Mouse (Mus musculus) hindbrain, embryonic 15.5 days (tissue): ENCODE results near the gene Wfikkn2. TPM values are rescaled to one million over a fixed set of nuclear protein-coding genes. Genes with fewer than 3 reads are reported as not detected.

ENCODE experiments used
- ATAC-seq: fragments of 200-750 bp; cut with Nextera tagmentation; 2 replicates; pipeline ENCODE4 v1.8.0; 2017; ENCODE audit warnings: low read depth, moderate number of reproducible peaks, moderate TSS enrichment; ENCODE audit not compliant: low FRiP score
- H3K27ac ChIP-seq: fragments of 300-500 bp; sonication (generic); replicated peaks from 2 replicates; pipeline ENCODE4 v1.5.1; 2015; ENCODE audit warnings: mild to moderate bottlenecking, inconsistent platforms
- H3K27me3 ChIP-seq: fragments of 300-500 bp; sonication (generic); 2 replicates; pipeline ENCODE4 v1.6.1; 2015; ENCODE audit warnings: control low read depth, inconsistent platforms
- H3K36me3 ChIP-seq: fragments of 300-500 bp; sonication (generic); 2 replicates; pipeline ENCODE4 v1.6.1; 2015; ENCODE audit warnings: control low read depth, inconsistent platforms
- H3K4me1 ChIP-seq: fragments of 300-500 bp; sonication (generic); replicated peaks from 2 replicates; pipeline ENCODE4 v1.6.1; 2015; ENCODE audit warnings: control low read depth, inconsistent platforms
- H3K4me2 ChIP-seq: fragments of 300-500 bp; sonication (generic); 2 replicates; pipeline ENCODE4 v1.6.1; 2015; ENCODE audit warnings: moderate library complexity, mild to moderate bottlenecking, inconsistent platforms
- H3K4me3 ChIP-seq: fragments of 300-500 bp; sonication (generic); 2 replicates; pipeline ENCODE4 v1.5.1; 2015; ENCODE audit warnings: mild to moderate bottlenecking, inconsistent platforms
- H3K9ac ChIP-seq: fragments of 300-500 bp; sonication (generic); 2 replicates; pipeline ENCODE4 v1.6.1; 2015; ENCODE audit warnings: inconsistent platforms
- H3K9me3 ChIP-seq: fragments of 300-500 bp; sonication (generic); 2 replicates; pipeline ENCODE4 v1.6.1; 2016; ENCODE audit warnings: control low read depth, inconsistent platforms
- WGBS: fragments of 180-500 bp; shearing (Covaris S2); methylation state at CpG from one replicate; pipeline ENCODE4 v1.1.7; 2015; 5-methylcytosine and 5-hydroxymethylcytosine counted together
- polyA plus RNA-seq: library from polyadenylated mRNA; unstranded; fragments of >200 nt; fragmentation: Nextera tagmentation; extraction: Ambion mirVana; gene quantifications from 2 replicates; pipeline ENCODE4 v1.2.1, GENCODE M21; 2015

Gene Wfikkn2
- polyA plus RNA-seq, 1 experiment from 2014 or later: 7.9 TPM

GRCm38 (mm10) chr11:94212997-94213396 lies 32.8 kb downstream of the Wfikkn2 start:
- Histone ChIP-seq H3K27me3 (no peaks in the 10 kb centered on the region), H3K36me3 (peaks cover 12% of the 10 kb centered on the region), H3K4me3 (peak overlapping the region; percentile 68), H3K4me1 (peaks cover 41% of the 10 kb centered on the region), H3K9me3 (no peaks in the 10 kb centered on the region), H3K4me2 (peak overlapping the region; percentile 62), H3K27ac (no peak overlapping the region; the same call in 1 of the 2 replicates), H3K9ac (peak overlapping the region; percentile 97; the same call in 1 of the 2 replicates)
- WGBS: 53% methylated on average over 4 of the region's 4 CpGs
- ATAC-seq: no peak

DNA sequence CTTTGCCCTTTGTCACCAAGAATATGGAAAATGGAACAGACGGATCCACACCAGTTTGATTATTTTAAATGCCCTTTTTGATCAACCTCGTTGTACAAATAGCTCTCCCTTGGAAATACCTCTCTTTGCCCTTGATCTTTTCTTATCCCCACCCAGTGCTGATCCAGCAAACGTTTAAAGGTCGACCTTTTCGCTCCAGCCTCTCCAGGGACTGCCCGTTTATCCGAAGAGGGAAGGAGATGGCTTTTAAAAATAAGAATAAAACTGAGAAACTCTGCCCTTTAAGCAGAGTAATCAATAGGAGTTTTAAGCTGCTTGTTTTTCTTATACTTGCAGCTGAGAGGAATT lies 33.3 kb downstream of the Wfikkn2 start:
- Histone ChIP-seq H3K4me3 (peak overlapping the region; percentile 68), H3K9me3 (no peaks in the 10 kb centered on the region), H3K27ac (peak overlapping the region; percentile 93), H3K4me1 (peaks cover 41% of the 10 kb centered on the region), H3K9ac (peak overlapping the region; percentile 97), H3K27me3 (no peaks in the 10 kb centered on the region), H3K4me2 (peak overlapping the region; percentile 62), H3K36me3 (peaks cover 12% of the 10 kb centered on the region)
- no peak for ATAC-seq
- 0% methylated on average over 7 of the region's 7 CpGs for WGBS

DNA sequence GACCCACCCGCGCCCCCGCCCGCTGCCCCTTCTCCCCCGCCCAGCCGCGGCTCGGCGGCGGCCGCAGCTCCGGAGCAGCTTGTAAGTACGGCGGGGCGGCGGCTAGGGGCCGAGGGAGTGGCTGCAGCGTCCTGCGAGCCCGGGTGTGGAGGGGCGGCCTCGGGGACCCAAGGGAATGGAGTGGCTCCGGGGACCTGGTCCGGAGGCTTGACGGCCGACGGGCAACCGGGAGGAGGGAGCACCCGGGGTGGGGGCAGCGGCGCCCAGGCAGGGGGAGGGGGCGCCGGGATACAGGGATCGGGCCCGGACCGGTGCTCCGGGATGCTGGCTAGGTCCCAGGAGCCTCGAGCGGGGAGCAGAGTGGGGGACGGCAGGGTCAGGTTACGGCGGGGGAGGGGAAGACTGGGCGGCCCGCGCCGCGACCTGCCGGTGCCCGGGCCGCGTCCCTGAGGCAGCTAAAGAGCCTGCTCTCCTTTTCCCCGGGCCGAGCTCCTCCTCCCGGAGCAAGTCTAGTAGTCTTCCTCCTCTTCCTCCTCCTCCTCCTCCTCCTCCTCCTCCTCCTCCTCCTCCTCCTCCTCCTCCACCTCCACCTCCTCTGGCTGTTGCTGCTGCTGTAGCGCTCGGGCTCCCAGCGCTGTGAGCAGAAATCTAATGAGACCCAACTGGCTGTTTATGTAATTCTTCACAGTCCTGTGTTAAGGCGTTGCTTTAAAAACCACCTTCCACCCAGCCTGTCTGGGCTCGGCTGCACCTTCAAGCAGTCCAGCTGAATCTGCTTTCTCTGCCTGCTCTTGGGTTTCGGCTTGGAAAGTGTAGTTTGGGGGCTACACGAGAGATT lies 33.9 kb downstream of the Wfikkn2 start:
- Histone ChIP-seq H3K27ac (peak overlapping the region; percentile 93), H3K4me2 (peak overlapping the region; percentile 62), H3K27me3 (no peaks in the 10 kb centered on the region), H3K4me3 (peak overlapping the region; percentile 68), H3K9ac (peak overlapping the region; percentile 97), H3K9me3 (no peaks in the 10 kb centered on the region), H3K4me1 (peaks cover 41% of the 10 kb centered on the region), H3K36me3 (peaks cover 12% of the 10 kb centered on the region)
- ATAC-seq: peak; percentile 4; the same call in 1 of the 2 replicates
- under 1% methylated on average over 32 of the region's 61 CpGs for WGBS

- ATAC-seq: peak; percentile 98
- 0% methylated on average over 16 of the region's 55 CpGs for WGBS
These were observed 34.6 kb downstream of the Wfikkn2 start, which contains the start of gene Tob1 for GRCm38 (mm10) chr11:94211124-94211603. Gene Tob1, plus strand, starts transcription at chr11:94211454.

DNA sequence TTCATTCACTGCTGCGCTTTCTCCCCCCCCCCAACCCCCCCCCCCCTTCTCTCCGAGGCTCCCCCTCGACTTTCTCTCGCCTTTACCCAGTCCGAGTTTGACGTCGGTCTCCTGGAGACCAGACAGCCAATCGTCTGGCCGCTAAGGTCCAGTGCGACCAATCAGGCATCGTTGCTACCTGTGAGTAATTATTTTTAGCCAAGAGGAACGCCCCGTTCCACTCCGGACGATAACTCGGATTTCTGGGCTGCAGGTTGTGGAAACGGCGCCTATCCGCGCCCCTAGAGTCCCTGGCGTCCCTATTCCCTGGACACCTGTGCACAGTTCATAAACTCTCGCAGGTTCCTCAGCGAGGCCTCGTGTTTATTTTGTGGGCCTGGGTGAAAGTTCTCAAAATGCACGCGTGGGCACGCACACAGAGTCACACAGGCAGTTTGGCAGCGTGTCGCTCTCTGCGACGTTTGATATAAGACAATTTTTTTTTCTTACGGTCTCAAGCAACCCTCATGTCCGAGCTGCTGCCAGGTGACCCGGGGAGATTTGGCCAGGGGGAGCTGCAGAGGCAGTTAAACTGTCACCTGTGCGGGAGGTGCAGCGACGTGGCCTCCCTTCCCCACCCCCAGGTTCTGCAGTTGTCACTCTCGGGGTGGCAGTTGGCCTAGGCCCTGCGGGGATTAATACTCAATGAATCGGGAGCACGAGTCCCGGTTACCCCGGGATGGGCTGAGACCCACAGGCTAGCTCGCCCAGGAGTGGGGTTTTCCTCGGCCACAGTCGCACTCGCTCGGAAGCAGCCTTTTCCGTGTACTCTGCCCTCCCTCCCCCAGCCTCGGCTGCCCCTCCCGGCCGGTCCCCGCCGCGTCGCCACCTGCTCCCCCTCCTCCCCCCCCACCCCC lies 35.4 kb downstream of the Wfikkn2 start:
- Histone ChIP-seq H3K4me2 (peak overlapping the region; percentile 88), H3K4me3 (peak overlapping the region; percentile 49), H3K4me1 (peaks cover 31% of the 10 kb centered on the region), H3K9me3 (no peaks in the 10 kb centered on the region), H3K27me3 (no peaks in the 10 kb centered on the region), H3K9ac (peak overlapping the region; percentile 61), H3K36me3 (peaks cover 12% of the 10 kb centered on the region), H3K27ac (peak overlapping the region; percentile 97)
- under 1% methylated on average over 50 of the region's 56 CpGs for WGBS
- peak; percentile 83 for ATAC-seq

More at GRCm38 (mm10) chr11:94211124-94211603, 34.6 kb downstream of the Wfikkn2 start, which contains the start of gene Tob1:
- peak within 1 kb of the TSS; percentile 97 for H3K9ac ChIP-seq
- peaks cover 38% of the 10 kb centered on the region for H3K4me1 ChIP-seq
- H3K4me3 ChIP-seq: peak within 1 kb of the TSS; percentile 68
- H3K9me3 ChIP-seq: no peaks in the 10 kb centered on the region
- H3K27me3 ChIP-seq: no peaks in the 10 kb centered on the region
- H3K27ac ChIP-seq: peak within 1 kb of the TSS; percentile 97
- peak within 1 kb of the TSS; percentile 88 for H3K4me2 ChIP-seq
- peaks cover 12% of the 10 kb centered on the region for H3K36me3 ChIP-seq

DNA sequence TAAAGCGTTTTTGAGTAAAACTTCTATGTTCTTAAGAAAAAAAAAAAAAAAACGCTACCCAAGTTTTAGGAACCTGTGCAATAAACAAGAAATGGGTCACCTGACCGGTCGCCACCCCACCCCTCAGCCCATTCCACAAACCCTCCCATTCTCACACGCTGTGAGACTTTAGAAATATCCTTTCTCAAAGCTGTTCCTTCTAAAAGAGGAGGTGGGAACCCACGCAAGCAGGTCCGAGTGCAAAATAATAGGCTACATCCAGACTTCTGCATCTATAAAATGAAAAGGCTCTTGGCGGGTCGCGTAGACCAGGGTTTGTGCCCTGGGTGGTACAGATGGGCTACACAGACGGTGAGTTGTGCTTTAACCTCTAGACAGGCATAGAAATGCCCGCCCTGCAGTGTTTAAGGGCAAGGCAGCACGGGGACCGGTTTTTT lies 36.1 kb downstream of the Wfikkn2 start:
- peak overlapping the region; percentile 88 for H3K4me2 ChIP-seq
- H3K4me3 ChIP-seq: peak overlapping the region; percentile 49
- H3K4me1 ChIP-seq: peaks cover 29% of the 10 kb centered on the region
- no peaks in the 10 kb centered on the region for H3K27me3 ChIP-seq
- 2% methylated on average over 14 of the region's 14 CpGs for WGBS
- H3K9ac ChIP-seq: peak overlapping the region; percentile 61
- ATAC-seq: no peak
- H3K36me3 ChIP-seq: peaks cover 12% of the 10 kb centered on the region
- no peaks in the 10 kb centered on the region for H3K9me3 ChIP-seq
- peak overlapping the region; percentile 97 for H3K27ac ChIP-seq

DNA sequence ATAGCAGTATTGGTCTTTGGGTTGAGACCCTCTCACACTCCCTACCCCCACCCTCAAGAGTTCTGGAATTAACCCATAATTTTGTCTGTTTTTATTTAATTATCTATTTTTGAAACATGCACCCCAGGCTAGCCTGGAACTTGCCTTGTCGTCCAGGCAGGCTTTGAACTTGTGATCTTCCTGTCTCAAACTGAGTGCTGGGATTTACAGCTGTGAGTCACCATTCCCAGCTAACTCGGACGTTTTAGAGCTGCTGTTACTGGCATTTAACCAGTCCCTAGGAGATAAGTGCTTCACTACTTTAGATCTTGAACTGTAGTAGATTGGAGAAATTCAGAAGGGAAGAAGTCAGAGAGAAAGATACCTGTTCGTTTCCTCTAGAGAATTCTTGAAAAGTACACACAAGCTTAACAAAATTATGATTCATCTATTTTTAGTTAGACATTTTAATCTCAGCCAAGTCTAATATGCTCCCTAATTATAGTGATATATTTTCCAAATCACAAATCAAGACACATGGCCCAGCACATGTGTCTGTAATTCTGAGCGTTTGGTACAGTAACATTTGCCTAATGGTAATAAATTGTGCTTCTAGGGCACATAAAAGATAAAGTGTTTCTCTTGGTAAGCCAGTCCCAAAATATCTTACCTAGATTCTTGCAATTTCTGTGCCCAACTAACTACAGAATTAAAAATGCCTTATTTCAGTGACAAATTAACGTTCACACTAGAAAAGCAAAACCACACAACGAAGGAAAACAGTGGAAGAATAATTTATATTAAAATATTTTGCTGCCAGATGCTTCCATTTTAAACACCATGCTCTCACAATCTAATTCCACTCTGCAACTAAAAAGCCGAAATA lies 36.8 kb downstream of the Wfikkn2 start:
- H3K4me2 ChIP-seq: peak overlapping the region; percentile 88
- peaks cover 6% of the 10 kb centered on the region for H3K36me3 ChIP-seq
- no peaks in the 10 kb centered on the region for H3K9me3 ChIP-seq
- WGBS: 49% methylated on average over 8 of the region's 8 CpGs
- H3K27me3 ChIP-seq: no peaks in the 10 kb centered on the region
- H3K4me3 ChIP-seq: peak overlapping the region; percentile 49
- H3K27ac ChIP-seq: peak overlapping the region; percentile 97
- H3K4me1 ChIP-seq: peaks cover 23% of the 10 kb centered on the region
- ATAC-seq: no peak
- H3K9ac ChIP-seq: no peak overlapping the region

DNA sequence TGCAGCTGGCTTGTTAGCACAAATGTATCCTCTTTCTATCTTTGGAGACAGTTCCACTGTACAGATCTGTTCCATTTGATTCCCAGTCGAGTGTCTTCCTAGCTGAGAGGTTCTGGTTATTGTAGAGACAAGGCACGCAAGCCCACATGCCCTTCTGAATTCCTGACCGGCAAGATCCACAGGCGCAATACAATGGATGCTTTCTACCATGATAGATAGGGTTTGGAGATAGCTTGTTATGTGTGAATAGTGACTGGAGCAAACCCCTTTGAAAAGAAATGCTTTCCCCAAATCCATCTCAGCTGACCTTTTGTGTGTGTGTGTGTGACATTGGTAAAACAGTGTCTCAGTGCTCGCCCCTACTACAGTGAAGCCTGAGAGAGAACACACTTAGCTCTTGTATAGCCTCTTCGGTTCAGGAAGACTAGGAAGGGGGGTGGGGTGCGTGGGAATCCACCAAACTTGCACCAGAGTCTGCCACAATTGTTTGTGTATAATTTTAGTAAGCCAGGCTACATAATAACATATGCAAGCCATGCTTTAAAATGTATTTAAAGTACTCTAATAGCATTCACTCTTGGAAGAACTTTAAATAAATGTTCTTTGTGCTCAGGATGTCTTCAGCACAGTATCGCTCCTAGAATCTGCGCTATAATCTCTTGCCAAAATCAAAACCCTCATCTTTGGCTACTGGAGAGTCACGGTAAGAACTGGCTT lies 39.2 kb downstream of the Wfikkn2 start:
- no peak overlapping the region for H3K9ac ChIP-seq
- H3K9me3 ChIP-seq: no peaks in the 10 kb centered on the region
- no peaks in the 10 kb centered on the region for H3K36me3 ChIP-seq
- H3K4me2 ChIP-seq: no peak overlapping the region
- no peak overlapping the region for H3K27ac ChIP-seq
- no peaks in the 10 kb centered on the region for H3K27me3 ChIP-seq
- no peak for ATAC-seq
- 0 out of 2 replicates have a peak, but pooled peaks cover 12% of the 10 kb centered on the region for H3K4me1 ChIP-seq
- WGBS: 47% methylated on average over 10 of the region's 10 CpGs
- no peak overlapping the region for H3K4me3 ChIP-seq

DNA sequence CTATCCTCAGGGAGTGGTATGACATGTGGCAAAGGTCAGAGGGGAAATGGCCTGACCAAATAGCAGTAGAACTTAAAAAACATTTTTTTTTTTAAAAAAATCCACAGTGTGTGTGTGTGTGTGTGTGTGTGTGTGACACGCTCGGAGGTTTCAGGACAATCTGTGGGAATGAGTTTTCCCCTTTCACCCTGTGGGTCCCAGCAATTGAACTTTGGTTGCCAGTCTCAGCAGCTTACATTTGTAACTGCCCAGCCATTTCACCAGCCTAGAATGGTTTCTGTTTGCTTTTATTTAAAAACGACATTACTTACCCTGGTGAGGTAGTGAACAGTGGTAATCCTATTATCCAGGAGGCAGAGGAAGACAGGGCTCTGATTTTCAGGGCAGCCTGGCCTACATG lies 42.7 kb downstream of the Wfikkn2 start:
- 69% methylated on average over 3 of the region's 3 CpGs for WGBS

GRCm38 (mm10) chr11:94202106-94202505 lies 43.7 kb downstream of the Wfikkn2 start:
- no peak overlapping the region for H3K27ac ChIP-seq
- no peak for ATAC-seq
- no peak overlapping the region for H3K4me2 ChIP-seq
- H3K9ac ChIP-seq: no peak overlapping the region
- no peak overlapping the region for H3K4me3 ChIP-seq
- no peaks in the 10 kb centered on the region for H3K27me3 ChIP-seq
- H3K36me3 ChIP-seq: no peaks in the 10 kb centered on the region
- H3K9me3 ChIP-seq: no peaks in the 10 kb centered on the region
- WGBS: 91% methylated on average over 5 of the region's 5 CpGs
- no peaks in the 10 kb centered on the region for H3K4me1 ChIP-seq

More for the DNA sequence above, 42.7 kb downstream of the Wfikkn2 start:
- H3K27ac ChIP-seq: no peak overlapping the region
- ATAC-seq: no peak
- no peaks in the 10 kb centered on the region for H3K27me3 ChIP-seq
- H3K4me1 ChIP-seq: no peaks in the 10 kb centered on the region
- H3K4me2 ChIP-seq: no peak overlapping the region
- no peak overlapping the region for H3K4me3 ChIP-seq
- H3K9me3 ChIP-seq: no peaks in the 10 kb centered on the region
- H3K36me3 ChIP-seq: no peaks in the 10 kb centered on the region
- H3K9ac ChIP-seq: no peak overlapping the region
